Mouse (Mus musculus): ENCODE measurements around the gene Zfp940. TPM values are rescaled to one million over a fixed set of nuclear protein-coding genes. Genes with fewer than 3 reads are reported as not detected.
"Not testable (repeated sequence)": the region's sequence is repeated elsewhere in the genome, so short reads cannot be mapped to it uniquely, and the experiment has no call there.

The Zfp940 gene
- polyA plus RNA-seq (2015; fragmentation: Nextera tagmentation; extraction: Ambion mirVana), result 10.6 and 12.3 TPM in 2 replicates

GRCm38 (mm10) chr7:29853219-29853842 is at the start of gene Zfp940:
Zfp940 (minus strand) TSS chr7:29853669.
- ATAC-seq (ENCODE audit: low FRiP score), result peak; percentile 97

DNA sequence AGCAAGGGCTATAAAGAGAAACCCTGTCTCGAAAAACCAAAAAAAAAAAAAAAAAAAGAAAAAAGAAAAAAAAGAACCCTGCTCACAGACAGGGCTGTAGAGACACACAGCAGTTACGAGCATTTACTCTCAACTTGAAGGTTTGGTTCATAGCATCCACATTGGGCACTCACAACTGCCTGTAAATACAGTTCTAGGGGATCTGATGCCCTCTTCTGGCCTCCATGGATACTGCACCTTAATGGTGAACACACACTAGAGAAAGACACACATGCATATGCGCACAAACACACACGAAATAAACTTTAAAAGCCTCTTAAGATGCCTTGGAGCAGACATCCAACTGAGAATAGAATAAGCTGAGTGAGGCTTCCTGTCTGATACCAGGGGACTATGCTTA is 44.9 kb upstream of the Zfp940 start:
- 94% methylated on average over 4 of the region's 4 CpGs for WGBS

More at GRCm38 (mm10) chr7:29853219-29853842, at the start of gene Zfp940:
- WGBS, result 2% methylated on average over 21 of the region's 21 CpGs
- peak within 1 kb of the TSS; percentile 78 for H3K4me2 ChIP-seq
- peak within 1 kb of the TSS; percentile 65 for H3K9ac ChIP-seq (replicated peaks)
- peak within 1 kb of the TSS; percentile 57 for H3K4me3 ChIP-seq (replicated peaks)
- H3K27ac ChIP-seq (replicated peaks), result peak within 1 kb of the TSS; percentile 71
- H3K9me3 ChIP-seq (replicated peaks), result no peaks in the 10 kb centered on the region
- peaks cover 24% of the 10 kb centered on the region for H3K36me3 ChIP-seq
- peaks cover 12% of the 10 kb centered on the region for H3K4me1 ChIP-seq
- no peaks in the 10 kb centered on the region for H3K27me3 ChIP-seq (replicated peaks)

DNA sequence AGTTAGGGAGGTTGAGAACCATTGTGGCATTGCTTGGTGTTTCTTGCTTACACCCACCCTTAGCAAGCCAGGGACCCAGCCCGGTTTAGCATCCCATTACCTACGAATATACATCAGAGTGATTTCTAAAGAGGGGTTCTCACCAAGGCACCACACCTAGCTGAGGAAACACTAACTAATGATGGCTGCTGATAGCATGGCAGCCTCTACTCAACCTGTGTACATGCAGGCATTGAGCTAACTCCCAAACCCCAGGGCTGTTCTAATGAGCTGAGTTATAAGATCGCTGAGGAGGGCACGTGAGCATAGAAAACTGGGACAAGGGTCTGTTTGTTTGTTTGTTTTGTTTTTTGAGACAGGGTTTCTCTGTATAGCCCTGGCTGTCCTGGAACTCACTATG is 39.3 kb upstream of the Zfp940 start:
- no peak overlapping the region for H3K4me3 ChIP-seq (replicated peaks)
- peaks cover 49% of the 10 kb centered on the region for H3K9me3 ChIP-seq (replicated peaks)
- no peak overlapping the region for H3K4me2 ChIP-seq
- peaks cover 77% of the 10 kb centered on the region for H3K36me3 ChIP-seq
- no peaks in the 10 kb centered on the region for H3K27me3 ChIP-seq (replicated peaks)
- no peak for ATAC-seq (ENCODE audit: low FRiP score)
- WGBS, result 98% methylated on average over 4 of the region's 4 CpGs
- no peak overlapping the region for H3K9ac ChIP-seq (replicated peaks)
- H3K4me1 ChIP-seq, result no peaks in the 10 kb centered on the region
- no peak overlapping the region for H3K27ac ChIP-seq (replicated peaks)

More for the DNA sequence above, 44.9 kb upstream of the Zfp940 start:
- Histone ChIP-seq H3K27me3 (replicated peaks) (no peaks in the 10 kb centered on the region), H3K4me1 (no peaks in the 10 kb centered on the region), H3K4me3 (replicated peaks) (no peak overlapping the region), H3K9me3 (replicated peaks) (peaks cover 27% of the 10 kb centered on the region), H3K36me3 (peaks cover 88% of the 10 kb centered on the region), H3K4me2 (no peak overlapping the region), H3K9ac (replicated peaks) (no peak overlapping the region), H3K27ac (replicated peaks) (no peak overlapping the region)
- ATAC-seq (ENCODE audit: low FRiP score), result no peak

GRCm38 (mm10) chr7:29890501-29890900 is 37.0 kb upstream of the Zfp940 start:
- H3K27me3 ChIP-seq (replicated peaks), result no peaks in the 10 kb centered on the region
- H3K4me3 ChIP-seq (replicated peaks), result no peak overlapping the region
- no peak overlapping the region for H3K4me2 ChIP-seq
- H3K9me3 ChIP-seq (replicated peaks), result peaks cover 64% of the 10 kb centered on the region
- 97% methylated on average over 7 of the region's 7 CpGs for WGBS
- peaks cover 55% of the 10 kb centered on the region for H3K36me3 ChIP-seq
- H3K27ac ChIP-seq (replicated peaks), result no peak overlapping the region
- H3K4me1 ChIP-seq, result no peaks in the 10 kb centered on the region
- no peak overlapping the region for H3K9ac ChIP-seq (replicated peaks)
- no peak for ATAC-seq (ENCODE audit: low FRiP score)

- no peak for ATAC-seq (ENCODE audit: low FRiP score)
- WGBS, result 89% methylated on average over 7 of the region's 7 CpGs
- no peak overlapping the region for H3K9ac ChIP-seq (replicated peaks)
- no peak overlapping the region for H3K27ac ChIP-seq (replicated peaks)
- no peak overlapping the region for H3K4me3 ChIP-seq (replicated peaks)
- H3K36me3 ChIP-seq, result peaks cover 30% of the 10 kb centered on the region
- peaks cover 13% of the 10 kb centered on the region for H3K9me3 ChIP-seq (replicated peaks)
- no peaks in the 10 kb centered on the region for H3K27me3 ChIP-seq (replicated peaks)
- no peak overlapping the region for H3K4me2 ChIP-seq
- H3K4me1 ChIP-seq, result no peaks in the 10 kb centered on the region
Measured at GRCm38 (mm10) chr7:29880916-29881315, 27.4 kb upstream of the Zfp940 start.

DNA sequence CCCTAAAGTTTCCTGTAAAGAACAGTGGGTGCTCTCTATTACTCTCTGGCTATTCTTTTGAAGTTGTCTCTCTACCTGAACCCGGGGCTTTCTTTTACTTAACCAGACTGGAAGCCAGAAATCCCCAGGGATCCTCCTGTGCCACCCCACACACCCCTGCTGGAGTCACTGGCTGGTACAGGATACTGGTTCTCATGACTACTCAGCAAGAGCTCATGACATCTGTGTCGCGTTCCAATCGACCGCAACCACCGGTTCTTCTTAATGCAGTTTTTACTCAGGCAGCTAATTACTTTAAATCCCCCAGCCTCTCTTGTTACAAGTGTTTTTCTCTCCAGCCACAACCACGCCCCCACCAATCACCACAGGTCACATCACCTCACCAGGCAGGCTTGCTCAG is 26.6 kb upstream of the Zfp940 start:
- Histone ChIP-seq H3K27ac (replicated peaks) (no peak overlapping the region), H3K9ac (replicated peaks) (no peak overlapping the region), H3K9me3 (replicated peaks) (peaks cover 15% of the 10 kb centered on the region), H3K4me1 (no peaks in the 10 kb centered on the region), H3K27me3 (replicated peaks) (no peaks in the 10 kb centered on the region), H3K4me2 (no peak overlapping the region), H3K4me3 (replicated peaks) (no peak overlapping the region), H3K36me3 (peaks cover 38% of the 10 kb centered on the region)
- WGBS, result 77% methylated on average over 7 of the region's 7 CpGs
- ATAC-seq (ENCODE audit: low FRiP score), result no peak

DNA sequence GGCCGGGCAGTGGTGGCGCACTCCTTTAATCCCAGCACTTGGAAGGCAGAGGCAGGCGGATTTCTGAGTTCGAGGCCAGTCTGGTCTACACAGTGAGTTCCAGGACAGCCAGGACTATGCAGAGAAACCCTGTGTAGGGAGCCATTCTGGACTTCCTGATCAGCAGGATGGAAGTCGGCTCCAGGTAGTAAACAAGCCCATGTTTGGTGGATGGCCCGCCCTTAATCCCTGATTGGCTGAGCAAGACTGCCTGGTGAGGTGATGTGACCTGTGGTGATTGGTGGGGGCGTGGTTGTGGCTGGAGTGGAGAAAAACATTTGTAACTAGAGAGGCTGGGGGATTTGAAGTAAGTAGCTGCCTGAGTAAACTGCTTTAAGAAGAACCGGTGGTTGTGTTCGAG is 24.1 kb upstream of the Zfp940 start:
- not testable (repeated sequence) for H3K4me1 ChIP-seq; H3K9ac ChIP-seq (replicated peaks); H3K27ac ChIP-seq (replicated peaks); H3K4me2 ChIP-seq; H3K27me3 ChIP-seq (replicated peaks); H3K4me3 ChIP-seq (replicated peaks); ATAC-seq (ENCODE audit: low FRiP score)
- H3K9me3 ChIP-seq (replicated peaks), result peaks cover 29% of the 10 kb centered on the region
- H3K36me3 ChIP-seq, result peaks cover 57% of the 10 kb centered on the region
- WGBS, result 97% methylated on average over 9 of the region's 9 CpGs

DNA sequence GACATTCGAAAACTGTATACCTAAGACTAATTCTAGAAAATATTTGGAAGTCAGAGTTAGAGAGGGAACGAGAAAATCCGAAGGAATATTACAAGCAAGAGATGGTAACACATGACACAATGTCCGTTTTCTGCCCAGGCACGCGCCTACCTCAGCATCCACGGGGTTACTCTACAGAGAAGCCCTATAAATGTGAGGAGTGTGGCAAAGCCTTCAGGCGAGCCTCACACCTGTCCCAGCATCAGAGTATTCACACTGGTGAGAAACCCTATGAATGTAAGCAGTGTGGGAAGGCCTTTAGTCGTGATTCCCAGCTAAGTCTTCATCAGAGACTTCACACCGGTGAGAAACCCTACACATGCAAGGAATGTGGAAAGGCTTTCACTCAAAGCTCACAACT is 20.8 kb upstream of the Zfp940 start:
- no peaks in the 10 kb centered on the region for H3K4me1 ChIP-seq
- no peak overlapping the region for H3K9ac ChIP-seq (replicated peaks)
- peaks cover 73% of the 10 kb centered on the region for H3K36me3 ChIP-seq
- H3K9me3 ChIP-seq (replicated peaks), result peaks cover 34% of the 10 kb centered on the region
- no peaks in the 10 kb centered on the region for H3K27me3 ChIP-seq (replicated peaks)
- no peak overlapping the region for H3K4me3 ChIP-seq (replicated peaks)
- WGBS, result 94% methylated on average over 10 of the region's 10 CpGs
- no peak overlapping the region for H3K27ac ChIP-seq (replicated peaks)
- H3K4me2 ChIP-seq, result no peak overlapping the region
- ATAC-seq (ENCODE audit: low FRiP score), result no peak

DNA sequence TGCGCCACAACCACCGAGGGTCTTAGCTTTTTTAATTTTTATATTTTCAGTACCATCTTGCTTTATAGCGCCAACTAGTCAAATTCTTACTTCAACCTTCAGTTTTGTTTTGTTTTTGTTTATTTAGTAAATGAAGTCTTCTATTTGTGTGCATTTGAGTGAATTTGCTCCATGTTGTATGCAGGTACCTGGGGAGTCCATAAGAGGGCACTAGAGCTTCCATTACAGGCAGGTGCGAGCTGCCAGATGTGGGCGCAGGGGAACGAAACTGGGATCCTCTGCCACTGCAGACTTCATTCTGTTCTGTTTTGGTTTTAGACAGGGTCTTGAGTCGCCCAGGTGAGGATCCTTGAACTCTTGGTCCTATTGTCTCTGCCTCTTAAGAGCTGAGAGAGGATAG is 8.2 kb upstream of the Zfp940 start:
- no peak overlapping the region for H3K4me3 ChIP-seq (replicated peaks)
- ATAC-seq (ENCODE audit: low FRiP score), result no peak
- WGBS, result 95% methylated on average over 7 of the region's 7 CpGs

GRCm38 (mm10) chr7:29859532-29860517 is 6.4 kb upstream of the Zfp940 start, which contains the start of gene Zfp420:
Zfp420 (plus strand) TSS chr7:29859979.
- Histone ChIP-seq H3K27me3 (replicated peaks) (no peaks in the 10 kb centered on the region), H3K4me1 (peaks cover 12% of the 10 kb centered on the region), H3K27ac (replicated peaks) (peak within 1 kb of the TSS; percentile 81), H3K9ac (replicated peaks) (peak within 1 kb of the TSS; percentile 77), H3K36me3 (peaks cover 10% of the 10 kb centered on the region; the same call in 1 of the 2 replicates), H3K4me3 (replicated peaks) (peak within 1 kb of the TSS; percentile 75), H3K4me2 (peak within 1 kb of the TSS; percentile 73), H3K9me3 (replicated peaks) (no peaks in the 10 kb centered on the region)
- 5% methylated on average over 32 of the region's 32 CpGs for WGBS
- peak; percentile 97 for ATAC-seq (ENCODE audit: low FRiP score)

More for the DNA sequence above, 8.2 kb upstream of the Zfp940 start:
- Histone ChIP-seq H3K4me1 (peaks cover 12% of the 10 kb centered on the region), H3K9me3 (replicated peaks) (no peaks in the 10 kb centered on the region), H3K36me3 (peaks cover 10% of the 10 kb centered on the region; the same call in 1 of the 2 replicates), H3K27me3 (replicated peaks) (no peaks in the 10 kb centered on the region), H3K27ac (replicated peaks) (no peak overlapping the region), H3K9ac (replicated peaks) (no peak overlapping the region), H3K4me2 (no peak overlapping the region)

DNA sequence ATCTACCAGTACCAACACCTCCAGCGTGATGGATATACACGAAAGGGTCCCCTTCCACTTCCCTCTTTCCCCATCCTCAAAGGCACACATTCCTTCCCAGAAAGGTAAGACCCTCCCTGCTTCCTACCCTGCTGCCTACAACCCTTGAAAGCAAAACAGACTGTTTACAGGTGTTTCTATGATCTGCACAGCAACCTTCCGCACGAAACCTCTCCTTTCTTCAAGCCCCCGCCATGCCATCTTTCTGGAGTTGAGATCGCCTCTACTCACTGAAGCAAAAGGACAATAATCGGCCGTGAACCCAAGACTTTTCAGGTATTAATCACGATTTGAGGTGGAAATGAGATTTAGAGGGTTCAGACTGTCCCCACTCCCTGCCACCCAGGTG is 644 bp downstream of the Zfp940 start:
- H3K4me1 ChIP-seq, result peaks cover 12% of the 10 kb centered on the region
- H3K9me3 ChIP-seq (replicated peaks), result no peaks in the 10 kb centered on the region
- WGBS, result 56% methylated on average over 9 of the region's 9 CpGs
- peak overlapping the region; percentile 57 for H3K4me3 ChIP-seq (replicated peaks)
- peak overlapping the region; percentile 65 for H3K9ac ChIP-seq (replicated peaks)
- peaks cover 24% of the 10 kb centered on the region for H3K36me3 ChIP-seq
- peak overlapping the region; percentile 78 for H3K4me2 ChIP-seq
- H3K27ac ChIP-seq (replicated peaks), result peak overlapping the region; percentile 71
- peak; percentile 28; the same call in 1 of the 2 replicates for ATAC-seq (ENCODE audit: low FRiP score)
- no peaks in the 10 kb centered on the region for H3K27me3 ChIP-seq (replicated peaks)
